Mouse (Mus musculus): ENCODE measurements around the gene Mettl7a1. TPM values are rescaled to one million over a fixed set of nuclear protein-coding genes. Genes with fewer than 3 reads are reported as not detected.
A peak's percentile ranks its signal among the peaks of the same experiment; 100 is the strongest.
"Not testable (repeated sequence)": the region's sequence is repeated elsewhere in the genome, so short reads cannot be mapped to it uniquely, and the experiment has no call there.

Gene Mettl7a1
- total RNA-seq (2021), result 10 to 100 TPM; 33.7 to 34.4 TPM
- long read RNA-seq, experiment 1, partial matches to known transcripts, result 0 of 6 reads
- long read RNA-seq, experiment 1, other reads (novel, unspliced or antisense), result 3 of 6 reads
- long read RNA-seq, experiment 2, partial matches to known transcripts, result 0 of 10 reads
- long read RNA-seq, experiment 2, other reads (novel, unspliced or antisense), result 6 of 10 reads

GRCm38 (mm10) chr15:100304019-100304991, at the start of gene Mettl7a1:
Mettl7a1 (plus strand) TSS chr15:100304140.
- DNase-seq (ENCODE audit: low spot score), result peak; percentile 87

- DNase-seq (ENCODE audit: low spot score), result no peak
These were observed 47.6 kb upstream of the Mettl7a1 start for GRCm38 (mm10) chr15:100256386-100256785.

- no peak for DNase-seq (ENCODE audit: low spot score)
These were observed 46.6 kb upstream of the Mettl7a1 start for GRCm38 (mm10) chr15:100257305-100257704.

GRCm38 (mm10) chr15:100258646-100259425, 45.1 kb upstream of the Mettl7a1 start:
- DNase-seq (ENCODE audit: low spot score), result no peak

GRCm38 (mm10) chr15:100260351-100260750, 43.6 kb upstream of the Mettl7a1 start:
- not testable (repeated sequence) for DNase-seq (ENCODE audit: low spot score)

- DNase-seq (ENCODE audit: low spot score), result no peak
These were observed 40.6 kb upstream of the Mettl7a1 start for GRCm38 (mm10) chr15:100263246-100263905.

- no peak for DNase-seq (ENCODE audit: low spot score)
These were observed 38.2 kb upstream of the Mettl7a1 start for GRCm38 (mm10) chr15:100265586-100266325.

- no peak for DNase-seq (ENCODE audit: low spot score)
These were observed 35.0 kb upstream of the Mettl7a1 start for GRCm38 (mm10) chr15:100268916-100269315.

GRCm38 (mm10) chr15:100269776-100270175, 34.2 kb upstream of the Mettl7a1 start:
- no peak for DNase-seq (ENCODE audit: low spot score)

- not testable (repeated sequence) for DNase-seq (ENCODE audit: low spot score)
These were observed 33.3 kb upstream of the Mettl7a1 start for GRCm38 (mm10) chr15:100270609-100271008.

- no peak for DNase-seq (ENCODE audit: low spot score)
These were observed 32.5 kb upstream of the Mettl7a1 start for GRCm38 (mm10) chr15:100271411-100271810.

GRCm38 (mm10) chr15:100273791-100274308, 30.1 kb upstream of the Mettl7a1 start:
- not testable (repeated sequence) for DNase-seq (ENCODE audit: low spot score)

GRCm38 (mm10) chr15:100274790-100275559, 29.0 kb upstream of the Mettl7a1 start:
- no peak for DNase-seq (ENCODE audit: low spot score)

GRCm38 (mm10) chr15:100276403-100276802, 27.5 kb upstream of the Mettl7a1 start:
- no peak for DNase-seq (ENCODE audit: low spot score)

GRCm38 (mm10) chr15:100277586-100277985, 26.4 kb upstream of the Mettl7a1 start:
- DNase-seq (ENCODE audit: low spot score), result no peak

- no peak for DNase-seq (ENCODE audit: low spot score)
These were observed 23.3 kb upstream of the Mettl7a1 start, which contains the start of gene Tmprss12 for GRCm38 (mm10) chr15:100280626-100281025. Tmprss12 (plus strand) TSS chr15:100280837.

GRCm38 (mm10) chr15:100288980-100289379, 15.0 kb upstream of the Mettl7a1 start:
- no peak for DNase-seq (ENCODE audit: low spot score)

- DNase-seq (ENCODE audit: low spot score), result no peak
These were observed 13.1 kb upstream of the Mettl7a1 start for GRCm38 (mm10) chr15:100290858-100291257.

GRCm38 (mm10) chr15:100292326-100292725, 11.6 kb upstream of the Mettl7a1 start:
- no peak for DNase-seq (ENCODE audit: low spot score)

Data from gastrocnemius, adult 18-20 months (tissue).